Mouse (Mus musculus): ENCODE data around the gene Fam169b.

- TF ChIP-seq POLR2A (IDR thresholded peaks at IDR 0.05; ENCODE audit: control insufficient read depth, extremely low read depth, insufficient read depth, low read length, poor library complexity) (no peak), CTCF (IDR thresholded peaks at IDR 0.05; ENCODE audit: borderline replicate concordance, control insufficient read depth, extremely low read depth, insufficient read depth, low read length, poor library complexity) (no peak)
Measured at GRCm38 (mm10) chr7:68332799-68333198, 59.2 kb downstream of the Fam169b start.

Data from thymus, adult 2 months (tissue).